Mouse (Mus musculus): ENCODE measurements around the gene Chka. TPM values are rescaled to one million over a fixed set of nuclear protein-coding genes. Genes with fewer than 3 reads are reported as not detected.

Chka gene
- polyA plus RNA-seq, 1 experiment: 214 TPM

DNA sequence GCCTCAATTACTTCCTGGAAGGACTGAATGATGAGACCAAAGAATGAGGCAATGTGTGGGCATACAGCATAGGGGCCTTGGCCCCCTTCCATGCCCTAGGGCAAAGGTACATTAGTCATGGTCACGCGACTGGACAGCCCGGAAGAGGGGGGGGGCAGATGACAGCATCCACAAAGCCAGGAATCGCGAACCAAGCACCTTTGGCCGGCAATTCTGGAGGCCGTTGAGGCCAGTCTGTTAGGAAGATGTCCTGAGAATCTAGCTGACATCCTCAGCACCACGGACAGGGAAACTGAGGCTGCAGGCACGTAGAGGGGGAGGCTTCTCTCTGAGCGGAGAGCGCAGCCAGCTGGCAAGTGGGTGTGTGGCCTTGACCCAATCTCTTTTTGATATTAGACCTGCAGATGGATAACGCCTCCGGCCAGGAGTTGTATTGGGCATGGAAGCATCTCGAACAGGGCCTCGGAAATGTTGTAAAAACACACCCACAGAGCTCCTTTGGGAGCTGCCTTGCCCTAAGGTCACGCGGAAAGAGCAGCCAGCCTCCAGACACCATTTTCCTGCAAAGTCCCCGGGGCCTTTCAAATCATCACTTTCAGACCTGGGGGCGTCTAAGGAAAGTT lies 615 bp upstream of the Chka start:
- peak overlapping the region; percentile 81 for H3K4me3 ChIP-seq (ENCODE audit: low read depth, low read length)
- TF ChIP-seq CTCF (IDR thresholded peaks at IDR 0.05; ENCODE audit: extremely low read depth, insufficient read length, insufficient replicate concordance, low read depth, low read length): no peak
- no peak for TF ChIP-seq POLR2A (IDR thresholded peaks at IDR 0.05; ENCODE audit: low read depth, low read length)
- no peaks in the 10 kb centered on the region for H3K36me3 ChIP-seq (ENCODE audit: control insufficient read depth, insufficient read depth, low read length)
- no peaks in the 10 kb centered on the region for H3K27me3 ChIP-seq (ENCODE audit: control insufficient read depth, insufficient read depth, low read length)
- H3K4me1 ChIP-seq (ENCODE audit: control insufficient read depth, insufficient read depth, insufficient read length, low read length): peaks cover 36% of the 10 kb centered on the region
- H3K27ac ChIP-seq (ENCODE audit: insufficient read depth, low read depth, low read length): peak overlapping the region; percentile 96
- WGBS: 4% methylated on average over 19 of the region's 19 CpGs

DNA sequence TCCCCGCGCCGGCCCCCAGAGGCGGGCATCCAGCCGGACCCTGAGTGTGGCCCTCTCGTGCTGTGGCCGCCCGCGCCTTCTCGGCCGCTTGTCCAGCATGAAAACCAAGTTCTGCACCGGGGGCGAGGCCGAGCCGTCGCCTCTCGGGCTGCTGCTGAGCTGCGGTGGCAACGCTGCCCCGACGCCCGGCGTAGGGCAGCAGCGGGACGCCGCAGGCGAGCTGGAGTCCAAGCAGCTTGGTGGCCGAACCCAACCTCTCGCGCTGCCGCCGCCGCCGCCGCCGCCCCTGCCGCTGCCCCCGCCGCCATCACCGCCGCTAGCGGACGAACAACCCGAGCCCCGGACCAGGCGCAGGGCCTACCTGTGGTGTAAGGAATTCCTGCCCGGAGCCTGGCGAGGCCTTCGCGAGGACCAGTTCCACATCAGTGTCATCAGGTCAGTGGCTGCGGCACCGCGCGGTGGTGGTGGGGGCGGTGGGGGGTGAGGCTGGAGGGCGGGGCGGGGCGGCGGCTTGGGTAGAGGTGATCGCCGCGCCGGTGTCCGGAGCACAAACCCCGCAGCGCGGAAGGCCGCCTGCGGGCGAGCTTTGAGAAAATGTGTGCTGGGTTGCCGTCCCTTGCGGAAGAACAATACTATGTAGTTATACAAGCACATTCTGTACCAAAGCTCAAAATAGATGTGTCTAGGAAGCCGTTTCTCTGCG lies 557 bp downstream of the Chka start:
- TF ChIP-seq POLR2A (IDR thresholded peaks at IDR 0.05; ENCODE audit: low read depth, low read length) (no peak; the same call in 1 of the 2 replicates), CTCF (IDR thresholded peaks at IDR 0.05; ENCODE audit: extremely low read depth, insufficient read length, insufficient replicate concordance, low read depth, low read length) (no peak)
- Histone ChIP-seq H3K4me1 (ENCODE audit: control insufficient read depth, insufficient read depth, insufficient read length, low read length) (peaks cover 30% of the 10 kb centered on the region), H3K36me3 (ENCODE audit: control insufficient read depth, insufficient read depth, low read length) (no peaks in the 10 kb centered on the region), H3K27me3 (ENCODE audit: control insufficient read depth, insufficient read depth, low read length) (no peaks in the 10 kb centered on the region), H3K4me3 (ENCODE audit: low read depth, low read length) (peak overlapping the region; percentile 81), H3K27ac (ENCODE audit: insufficient read depth, low read depth, low read length) (peak overlapping the region; percentile 87)
- whole genome bisulfite sequencing: under 1% methylated on average over 74 of the region's 74 CpGs

DNA sequence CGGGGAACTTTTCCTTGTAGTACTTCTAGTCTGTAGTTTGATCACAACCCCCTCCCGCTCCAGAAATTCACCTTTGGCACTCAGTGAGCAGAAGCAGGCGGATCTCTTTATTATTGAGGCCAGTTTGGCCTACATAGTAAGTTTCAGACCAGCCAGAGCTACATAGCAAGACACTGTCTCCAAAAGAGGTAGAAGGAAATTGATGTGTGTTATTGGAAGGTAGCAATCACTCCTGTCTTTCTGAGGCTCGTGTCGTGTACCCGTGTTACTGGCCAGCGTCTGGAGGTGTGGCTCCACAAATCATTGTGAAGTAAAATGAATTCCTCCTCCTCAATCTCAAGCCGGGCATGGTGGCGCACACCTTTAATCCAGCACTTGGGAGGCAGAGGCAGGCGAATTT lies 1.5 kb downstream of the Chka start:
- H3K4me3 ChIP-seq (ENCODE audit: low read depth, low read length): peak overlapping the region; percentile 81
- H3K4me1 ChIP-seq (ENCODE audit: control insufficient read depth, insufficient read depth, insufficient read length, low read length): peaks cover 26% of the 10 kb centered on the region
- no peaks in the 10 kb centered on the region for H3K27me3 ChIP-seq (ENCODE audit: control insufficient read depth, insufficient read depth, low read length)
- WGBS: 58% methylated on average over 10 of the region's 10 CpGs
- no peak overlapping the region for H3K27ac ChIP-seq (ENCODE audit: insufficient read depth, low read depth, low read length)
- no peak for TF ChIP-seq CTCF (IDR thresholded peaks at IDR 0.05; ENCODE audit: extremely low read depth, insufficient read length, insufficient replicate concordance, low read depth, low read length)
- no peaks in the 10 kb centered on the region for H3K36me3 ChIP-seq (ENCODE audit: control insufficient read depth, insufficient read depth, low read length)

DNA sequence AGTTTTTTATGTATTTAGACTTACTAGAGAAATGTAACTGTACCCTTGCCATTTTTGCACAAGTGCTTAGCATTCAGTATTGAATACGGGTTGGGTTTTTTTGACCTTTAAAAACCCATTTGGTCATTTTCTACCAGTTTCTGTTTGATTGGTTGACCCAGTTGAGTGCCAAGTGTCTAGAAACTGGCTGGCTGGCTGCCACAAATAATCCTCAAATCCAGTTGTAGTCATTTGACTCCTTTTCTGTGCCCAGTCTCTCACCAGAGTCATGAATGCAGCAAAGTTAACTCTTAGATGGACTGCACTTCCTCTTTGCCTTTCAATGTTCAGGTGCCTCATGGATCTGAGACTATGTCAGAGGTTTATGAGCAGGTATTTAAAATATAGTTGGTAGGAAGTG lies 2.3 kb downstream of the Chka start:
- 76% methylated on average over 1 of the region's 1 CpGs for WGBS
- H3K4me3 ChIP-seq (ENCODE audit: low read depth, low read length): no peak overlapping the region
- TF ChIP-seq CTCF (IDR thresholded peaks at IDR 0.05; ENCODE audit: extremely low read depth, insufficient read length, insufficient replicate concordance, low read depth, low read length) (no peak), POLR2A (IDR thresholded peaks at IDR 0.05; ENCODE audit: low read depth, low read length) (no peak)

DNA sequence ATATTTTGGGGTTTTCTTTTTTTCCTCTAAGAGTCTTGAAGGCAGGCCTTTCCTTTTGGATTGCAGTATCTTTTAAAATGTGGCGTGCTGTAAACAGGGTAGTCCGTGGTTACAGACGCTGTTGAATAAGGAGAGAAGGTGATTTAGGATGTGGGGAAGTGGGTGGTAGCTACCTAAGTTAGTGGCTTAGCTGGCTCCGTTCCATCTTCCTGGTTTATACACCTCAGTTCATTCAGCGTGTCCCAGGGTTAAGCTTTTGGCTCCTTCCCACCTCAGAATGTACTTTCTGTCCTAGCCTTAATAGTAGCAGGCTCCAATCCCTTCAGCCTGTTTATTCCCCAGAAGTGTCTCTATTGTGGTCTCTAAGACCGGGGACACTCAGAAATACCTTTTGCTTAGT lies 3.5 kb downstream of the Chka start:
- Histone ChIP-seq H3K4me1 (ENCODE audit: control insufficient read depth, insufficient read depth, insufficient read length, low read length) (peaks cover 10% of the 10 kb centered on the region), H3K27ac (ENCODE audit: insufficient read depth, low read depth, low read length) (no peak overlapping the region), H3K36me3 (ENCODE audit: control insufficient read depth, insufficient read depth, low read length) (peaks cover 1% of the 10 kb centered on the region; the same call in 1 of the 2 replicates), H3K4me3 (ENCODE audit: low read depth, low read length) (no peak overlapping the region), H3K27me3 (ENCODE audit: control insufficient read depth, insufficient read depth, low read length) (no peaks in the 10 kb centered on the region)
- TF ChIP-seq CTCF (IDR thresholded peaks at IDR 0.05; ENCODE audit: extremely low read depth, insufficient read length, insufficient replicate concordance, low read depth, low read length) (no peak), POLR2A (IDR thresholded peaks at IDR 0.05; ENCODE audit: low read depth, low read length) (no peak)
- WGBS: 13% methylated on average over 6 of the region's 6 CpGs

More for the DNA sequence above, 2.3 kb downstream of the Chka start:
- no peak overlapping the region for H3K27ac ChIP-seq (ENCODE audit: insufficient read depth, low read depth, low read length)
- no peaks in the 10 kb centered on the region for H3K36me3 ChIP-seq (ENCODE audit: control insufficient read depth, insufficient read depth, low read length)
- peaks cover 20% of the 10 kb centered on the region for H3K4me1 ChIP-seq (ENCODE audit: control insufficient read depth, insufficient read depth, insufficient read length, low read length)
- no peaks in the 10 kb centered on the region for H3K27me3 ChIP-seq (ENCODE audit: control insufficient read depth, insufficient read depth, low read length)

DNA sequence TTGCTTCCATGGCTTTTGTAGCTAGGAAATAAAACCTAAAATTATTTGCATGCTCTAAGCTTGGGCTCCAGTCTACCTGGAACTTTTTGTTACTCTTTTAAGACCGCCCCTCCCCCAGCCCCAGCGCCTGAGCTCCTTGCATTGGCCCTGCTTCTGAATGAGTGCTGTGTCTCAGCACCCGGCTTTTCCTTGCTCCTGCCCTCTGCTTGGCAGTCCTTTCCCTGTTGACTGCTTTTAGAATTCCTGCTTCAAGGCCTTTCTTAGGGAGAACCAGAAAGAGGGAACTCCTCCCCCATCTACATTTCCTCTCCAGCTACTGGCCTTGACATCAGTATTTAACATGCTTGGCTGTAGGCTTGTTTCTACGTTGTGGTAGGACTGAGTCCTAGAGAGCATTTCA lies 4.0 kb downstream of the Chka start:
- no peaks in the 10 kb centered on the region for H3K27me3 ChIP-seq (ENCODE audit: control insufficient read depth, insufficient read depth, low read length)
- H3K27ac ChIP-seq (ENCODE audit: insufficient read depth, low read depth, low read length): no peak overlapping the region
- peaks cover 8% of the 10 kb centered on the region for H3K4me1 ChIP-seq (ENCODE audit: control insufficient read depth, insufficient read depth, insufficient read length, low read length)
- 0 out of 2 replicates have a peak overlapping the region, but pooled peaks have one; percentile 10 for H3K4me3 ChIP-seq (ENCODE audit: low read depth, low read length)
- H3K36me3 ChIP-seq (ENCODE audit: control insufficient read depth, insufficient read depth, low read length): peaks cover 2% of the 10 kb centered on the region; the same call in 1 of the 2 replicates
- TF ChIP-seq CTCF (IDR thresholded peaks at IDR 0.05; ENCODE audit: extremely low read depth, insufficient read length, insufficient replicate concordance, low read depth, low read length) (no peak), POLR2A (IDR thresholded peaks at IDR 0.05; ENCODE audit: low read depth, low read length) (no peak)
- 41% methylated on average over 4 of the region's 4 CpGs for WGBS

DNA sequence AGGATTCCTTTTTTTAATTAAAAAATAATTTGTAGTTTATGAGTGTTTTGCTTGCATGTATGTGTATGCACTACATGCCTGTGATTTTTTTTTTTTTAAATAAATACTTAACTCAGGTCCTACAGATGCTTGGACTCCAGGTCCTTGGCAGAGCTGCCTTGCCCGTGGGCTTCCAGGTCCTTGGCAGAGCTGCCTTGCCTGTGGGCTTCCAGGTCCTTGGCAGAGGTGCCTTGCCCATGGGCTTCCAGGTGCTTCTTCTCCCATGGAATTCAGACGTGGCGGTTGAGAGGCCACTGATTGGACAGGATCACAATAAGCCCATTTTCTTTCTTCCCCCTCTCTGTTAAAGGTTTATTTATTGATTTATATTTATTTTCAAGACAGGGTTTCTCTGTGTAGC lies 5.6 kb downstream of the Chka start:
- WGBS: 70% methylated on average over 3 of the region's 3 CpGs
- peaks cover 9% of the 10 kb centered on the region for H3K36me3 ChIP-seq (ENCODE audit: control insufficient read depth, insufficient read depth, low read length)
- no peaks in the 10 kb centered on the region for H3K27me3 ChIP-seq (ENCODE audit: control insufficient read depth, insufficient read depth, low read length)
- H3K4me1 ChIP-seq (ENCODE audit: control insufficient read depth, insufficient read depth, insufficient read length, low read length): peaks cover 7% of the 10 kb centered on the region
- H3K4me3 ChIP-seq (ENCODE audit: low read depth, low read length): no peak overlapping the region
- H3K27ac ChIP-seq (ENCODE audit: insufficient read depth, low read depth, low read length): no peak overlapping the region
- TF ChIP-seq CTCF (IDR thresholded peaks at IDR 0.05; ENCODE audit: extremely low read depth, insufficient read length, insufficient replicate concordance, low read depth, low read length) (no peak), POLR2A (IDR thresholded peaks at IDR 0.05; ENCODE audit: low read depth, low read length) (no peak)

Data from small intestine, adult 2 months (tissue).